Mouse (Mus musculus): ENCODE measurements around the gene Klhdc8b. TPM values are rescaled to one million over a fixed set of nuclear protein-coding genes. Genes with fewer than 3 reads are reported as not detected.

Gene Klhdc8b
- polyA plus RNA-seq, 1 experiment, result 1.4 TPM

DNA sequence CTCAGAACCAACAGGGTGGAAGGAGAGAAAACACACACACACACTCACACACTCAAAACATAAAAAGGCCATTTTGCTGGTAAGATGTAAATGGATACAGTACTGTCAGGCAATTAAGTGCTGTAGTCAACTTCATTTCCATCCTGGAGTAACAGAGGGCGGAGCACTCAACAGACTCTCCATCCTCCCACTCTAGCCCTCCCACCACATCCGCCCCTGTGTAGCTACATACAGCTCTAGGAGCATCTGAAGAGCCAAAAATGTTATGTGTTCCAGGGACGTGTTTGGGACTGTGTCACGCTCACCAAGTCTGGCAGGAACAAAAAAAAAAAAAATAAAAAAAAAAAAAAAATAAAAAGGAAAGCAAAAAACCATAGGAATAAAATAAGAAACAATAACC is 58.3 kb downstream of the Klhdc8b start:
- H3K79me3 ChIP-seq (ENCODE audit: low read depth), result no peaks in the 10 kb centered on the region
- no peak overlapping the region for H3ac ChIP-seq (ENCODE audit: control insufficient read depth, insufficient read length, low read depth)
- no peak overlapping the region for H3K4me3 ChIP-seq (ENCODE audit: insufficient read depth, poor library complexity, severe bottlenecking)
- no peaks in the 10 kb centered on the region for H3K79me2 ChIP-seq (ENCODE audit: control insufficient read depth, insufficient read depth)
- no peaks in the 10 kb centered on the region for H3K36me3 ChIP-seq (ENCODE audit: control insufficient read depth, insufficient read depth)
- H3K27me3 ChIP-seq (ENCODE audit: control insufficient read depth, insufficient read depth, insufficient read length), result no peaks in the 10 kb centered on the region
- TF ChIP-seq CTCF (IDR thresholded peaks at IDR 0.05; ENCODE audit: control insufficient read depth, insufficient read depth, insufficient read length) (no peak), FOSL1 (IDR thresholded peaks at IDR 0.05; ENCODE audit: insufficient read depth, low read length, poor library complexity, severe bottlenecking) (no peak), CEBPB (IDR thresholded peaks at IDR 0.05; ENCODE audit: low read depth) (no peak), MYOD1 (IDR thresholded peaks at IDR 0.05; ENCODE audit: control insufficient read depth, insufficient read length, low read depth) (no peak), MYOG (IDR thresholded peaks at IDR 0.05; ENCODE audit: control insufficient read depth, extremely low read depth, insufficient read length) (no peak), USF1 (IDR thresholded peaks at IDR 0.05; ENCODE audit: low read depth) (no peak), MAX (IDR thresholded peaks at IDR 0.05) (no peak)

GRCm38 (mm10) chr9:108401186-108401960 is 60.0 kb downstream of the Klhdc8b start:
- Histone ChIP-seq H3K36me3 (ENCODE audit: control insufficient read depth, insufficient read depth) (no peaks in the 10 kb centered on the region), H3ac (ENCODE audit: control insufficient read depth, insufficient read length, low read depth) (no peak overlapping the region), H3K79me2 (ENCODE audit: control insufficient read depth, insufficient read depth) (no peaks in the 10 kb centered on the region), H3K79me3 (ENCODE audit: low read depth) (no peaks in the 10 kb centered on the region), H3K27me3 (ENCODE audit: control insufficient read depth, insufficient read depth, insufficient read length) (no peaks in the 10 kb centered on the region), H3K4me3 (ENCODE audit: insufficient read depth, poor library complexity, severe bottlenecking) (no peak overlapping the region)
- TF ChIP-seq USF1 (IDR thresholded peaks at IDR 0.05; ENCODE audit: low read depth) (no peak), MYOG (IDR thresholded peaks at IDR 0.05; ENCODE audit: control insufficient read depth, extremely low read depth, insufficient read length) (no peak), MAX (IDR thresholded peaks at IDR 0.05) (no peak), MYOD1 (IDR thresholded peaks at IDR 0.05; ENCODE audit: control insufficient read depth, insufficient read length, low read depth) (no peak), CTCF (IDR thresholded peaks at IDR 0.05; ENCODE audit: control insufficient read depth, insufficient read depth, insufficient read length) (no peak), CEBPB (IDR thresholded peaks at IDR 0.05; ENCODE audit: low read depth) (no peak), FOSL1 (IDR thresholded peaks at IDR 0.05; ENCODE audit: insufficient read depth, low read length, poor library complexity, severe bottlenecking) (no peak)

- Histone ChIP-seq H3K79me3 (ENCODE audit: low read depth) (no peaks in the 10 kb centered on the region), H3K27me3 (ENCODE audit: control insufficient read depth, insufficient read depth, insufficient read length) (no peaks in the 10 kb centered on the region), H3K36me3 (ENCODE audit: control insufficient read depth, insufficient read depth) (peaks cover 2% of the 10 kb centered on the region), H3ac (ENCODE audit: control insufficient read depth, insufficient read length, low read depth) (no peak overlapping the region), H3K4me3 (ENCODE audit: insufficient read depth, poor library complexity, severe bottlenecking) (no peak overlapping the region), H3K79me2 (ENCODE audit: control insufficient read depth, insufficient read depth) (no peaks in the 10 kb centered on the region)
- TF ChIP-seq CTCF (IDR thresholded peaks at IDR 0.05; ENCODE audit: control insufficient read depth, insufficient read depth, insufficient read length) (no peak), FOSL1 (IDR thresholded peaks at IDR 0.05; ENCODE audit: insufficient read depth, low read length, poor library complexity, severe bottlenecking) (no peak), USF1 (IDR thresholded peaks at IDR 0.05; ENCODE audit: low read depth) (no peak), CEBPB (IDR thresholded peaks at IDR 0.05; ENCODE audit: low read depth) (no peak), MAX (IDR thresholded peaks at IDR 0.05) (no peak), MYOG (IDR thresholded peaks at IDR 0.05; ENCODE audit: control insufficient read depth, extremely low read depth, insufficient read length) (no peak), MYOD1 (IDR thresholded peaks at IDR 0.05; ENCODE audit: control insufficient read depth, insufficient read length, low read depth) (no peak)
Measured at GRCm38 (mm10) chr9:108398324-108398723, 63.1 kb downstream of the Klhdc8b start.

Other genes with a start within 250 kb of the Klhdc8b start
- gene Dag1, start 197.6 kb downstream of the Klhdc8b start, polyA plus RNA-seq (2012; fragmentation: generic; extraction: Trizol), result 42.3 TPM
- gene Nicn1, start 171.2 kb downstream of the Klhdc8b start, polyA plus RNA-seq (2012; fragmentation: generic; extraction: Trizol), result 24.6 TPM
- gene Amt, start 164.7 kb downstream of the Klhdc8b start, polyA plus RNA-seq (2012; fragmentation: generic; extraction: Trizol), result 0.71 TPM
- gene Rhoa, start 155.5 kb downstream of the Klhdc8b start, polyA plus RNA-seq (2012; fragmentation: generic; extraction: Trizol), result 300 TPM
- 13.7 TPM for gene Tcta, start 155.4 kb downstream of the Klhdc8b start, polyA plus RNA-seq (2012; fragmentation: generic; extraction: Trizol)
- 667 TPM for gene Gpx1, start 122.7 kb downstream of the Klhdc8b start, polyA plus RNA-seq (2012; fragmentation: generic; extraction: Trizol)
- gene Usp4, start 113.7 kb downstream of the Klhdc8b start, polyA plus RNA-seq (2012; fragmentation: generic; extraction: Trizol), result 82.3 TPM
- 0.16 TPM for gene 1700102P08Rik, start 68.8 kb downstream of the Klhdc8b start, polyA plus RNA-seq (2012; fragmentation: generic; extraction: Trizol)
- gene Ccdc36, start 33.1 kb downstream of the Klhdc8b start, polyA plus RNA-seq (2012; fragmentation: generic; extraction: Trizol), result not detected
- gene BC048562, start 25.1 kb downstream of the Klhdc8b start, polyA plus RNA-seq (2012; fragmentation: generic; extraction: Trizol), result not detected
- gene Ccdc71, start 1.1 kb downstream of the Klhdc8b start, polyA plus RNA-seq (2012; fragmentation: generic; extraction: Trizol), result 35.2 TPM
- gene Lamb2, start 18.2 kb upstream of the Klhdc8b start, polyA plus RNA-seq (2012; fragmentation: generic; extraction: Trizol), result 36.3 TPM
- gene Usp19, start 29.0 kb upstream of the Klhdc8b start, polyA plus RNA-seq (2012; fragmentation: generic; extraction: Trizol), result 70.8 TPM
- 203 TPM for gene Qars, start 46.1 kb upstream of the Klhdc8b start, polyA plus RNA-seq (2012; fragmentation: generic; extraction: Trizol)
- gene Qrich1, start 55.2 kb upstream of the Klhdc8b start, polyA plus RNA-seq (2012; fragmentation: generic; extraction: Trizol), result 58.2 TPM
- gene Impdh2, start 98.7 kb upstream of the Klhdc8b start, polyA plus RNA-seq (2012; fragmentation: generic; extraction: Trizol), result 332 TPM
- 6.8 TPM for gene Ndufaf3, start 105.9 kb upstream of the Klhdc8b start, polyA plus RNA-seq (2012; fragmentation: generic; extraction: Trizol)
- gene Dalrd3, start 108.3 kb upstream of the Klhdc8b start, polyA plus RNA-seq (2012; fragmentation: generic; extraction: Trizol), result 56.1 TPM
- gene Wdr6, start 117.2 kb upstream of the Klhdc8b start, polyA plus RNA-seq (2012; fragmentation: generic; extraction: Trizol), result 52.9 TPM
- gene P4htm, start 136.1 kb upstream of the Klhdc8b start, polyA plus RNA-seq (2012; fragmentation: generic; extraction: Trizol), result 1.3 TPM
- gene Arih2, start 187.8 kb upstream of the Klhdc8b start, polyA plus RNA-seq (2012; fragmentation: generic; extraction: Trizol), result 30.5 TPM
- 20.6 TPM for gene Slc25a20, start 200.5 kb upstream of the Klhdc8b start, polyA plus RNA-seq (2012; fragmentation: generic; extraction: Trizol)
- 19.4 TPM for gene Prkar2a, start 227.7 kb upstream of the Klhdc8b start, polyA plus RNA-seq (2012; fragmentation: generic; extraction: Trizol)

Measured in C2C12 (cell line).